Mouse (Mus musculus) forebrain, postnatal 0 days (tissue): Measurements from ENCODE around the gene Nek6. TPM values are rescaled to one million over a fixed set of nuclear protein-coding genes. Genes with fewer than 3 reads are reported as not detected.

ENCODE experiments used
- ATAC-seq: fragments of 200-750 bp; cut with Nextera tagmentation; 2 replicates; pipeline ENCODE4 v1.8.0; 2017; ENCODE audit warnings: mild to moderate bottlenecking, moderate library complexity
- DNase-seq: peaks from one replicate; pipeline ENCODE4 v3.0.0-alpha.2; 2015
- H3K27ac ChIP-seq: fragments of 300-500 bp; sonication (generic); 2 replicates; pipeline ENCODE4 v1.5.1; 2014; ENCODE audit warnings: low read depth, mild to moderate bottlenecking, antibody characterized with exemption, low read length, moderate library complexity, mixed read lengths
- H3K27me3 ChIP-seq: fragments of 300-500 bp; sonication (generic); 2 replicates; pipeline ENCODE4 v1.6.1; 2014; ENCODE audit warnings: mild to moderate bottlenecking, low read length, mixed read lengths; ENCODE audit not compliant: insufficient read depth
- H3K36me3 ChIP-seq: fragments of 300-500 bp; sonication (generic); 2 replicates; pipeline ENCODE4 v1.6.1; 2014; ENCODE audit warnings: mild to moderate bottlenecking, moderate library complexity; ENCODE audit not compliant: insufficient read depth
- H3K4me1 ChIP-seq: fragments of 300-500 bp; sonication (generic); 2 replicates; pipeline ENCODE4 v1.6.1; 2014; ENCODE audit warnings: antibody characterized with exemption; ENCODE audit not compliant: insufficient read depth
- H3K4me2 ChIP-seq: fragments of 300-500 bp; sonication (generic); 2 replicates; pipeline ENCODE4 v1.6.1; 2014; ENCODE audit warnings: low read depth, mild to moderate bottlenecking, moderate library complexity
- H3K4me3 ChIP-seq: fragments of 300-500 bp; sonication (generic); 2 replicates; pipeline ENCODE4 v1.5.1; 2014; ENCODE audit warnings: low read depth, low read length, mixed read lengths
- H3K9ac ChIP-seq: fragments of 300-500 bp; sonication (generic); 2 replicates; pipeline ENCODE4 v1.6.1; 2014; ENCODE audit warnings: mild to moderate bottlenecking
- H3K9me3 ChIP-seq: fragments of 300-500 bp; sonication (generic); 2 replicates; pipeline ENCODE4 v1.6.1; 2016; ENCODE audit warnings: low read length
- CTCF ChIP-seq: sonication (generic); IDR thresholded peaks from 2 replicates; pipeline ENCODE4 v1.5.1; 2016; ENCODE audit warnings: antibody characterized with exemption, control low read depth, low read depth
- WGBS: fragments of 180-500 bp; shearing (Covaris S2); extraction: QIAGEN DNeasy Blood & Tissue Kit; methylation state at CpG from one replicate; pipeline ENCODE4 v1.1.7; 2014; 5-methylcytosine and 5-hydroxymethylcytosine counted together
- polyA plus RNA-seq: library from polyadenylated mRNA; unstranded; fragments of >200 nt; fragmentation: Nextera tagmentation; extraction: Ambion mirVana; gene quantifications from 2 replicates; pipeline ENCODE4 v1.2.1, GENCODE M21; 2015
- total RNA-seq: library from RNA; depleted of rRNA; stranded (reverse); fragments of >200 nt; gene quantifications from 2 replicates; pipeline ENCODE4 v1.2.3, GENCODE M21; 2014

Nek6 gene
- total and polyA plus RNA-seq, 2 experiments from 2014 or later = 21.0 to 69.3 TPM

DNA sequence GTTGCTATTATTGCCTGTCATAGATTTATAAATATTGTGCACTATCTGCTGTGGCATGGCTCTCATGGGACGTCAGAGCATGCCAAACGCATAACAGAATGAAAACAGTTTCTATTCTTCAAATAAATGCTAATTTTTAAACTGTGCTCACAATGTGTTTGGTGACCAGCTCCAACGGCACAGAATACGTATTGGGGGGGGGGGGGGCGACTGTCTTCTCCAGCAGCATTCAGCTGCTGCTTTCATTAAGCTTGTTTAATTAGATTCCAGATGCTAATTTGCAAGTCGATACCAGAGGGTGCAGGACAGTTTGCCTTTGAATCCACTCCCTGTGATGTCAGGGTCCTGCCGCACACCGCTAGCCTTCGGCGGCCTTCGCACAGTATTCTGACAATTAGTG lies 97.9 kb downstream of the Nek6 start:
- no peak overlapping the region for H3K9ac ChIP-seq
- TF ChIP-seq CTCF = no peak
- DNase-seq = no peak
- H3K4me2 ChIP-seq = no peak overlapping the region
- 14% methylated on average over 11 of the region's 11 CpGs for WGBS
- no peak overlapping the region for H3K27ac ChIP-seq
- H3K36me3 ChIP-seq = peaks cover 14% of the 10 kb centered on the region; the same call in 1 of the 2 replicates
- H3K27me3 ChIP-seq = no peaks in the 10 kb centered on the region
- H3K4me1 ChIP-seq = no peaks in the 10 kb centered on the region
- no peaks in the 10 kb centered on the region for H3K9me3 ChIP-seq
- H3K4me3 ChIP-seq = no peak overlapping the region
- peak; percentile 54; the same call in 1 of the 2 replicates for ATAC-seq

DNA sequence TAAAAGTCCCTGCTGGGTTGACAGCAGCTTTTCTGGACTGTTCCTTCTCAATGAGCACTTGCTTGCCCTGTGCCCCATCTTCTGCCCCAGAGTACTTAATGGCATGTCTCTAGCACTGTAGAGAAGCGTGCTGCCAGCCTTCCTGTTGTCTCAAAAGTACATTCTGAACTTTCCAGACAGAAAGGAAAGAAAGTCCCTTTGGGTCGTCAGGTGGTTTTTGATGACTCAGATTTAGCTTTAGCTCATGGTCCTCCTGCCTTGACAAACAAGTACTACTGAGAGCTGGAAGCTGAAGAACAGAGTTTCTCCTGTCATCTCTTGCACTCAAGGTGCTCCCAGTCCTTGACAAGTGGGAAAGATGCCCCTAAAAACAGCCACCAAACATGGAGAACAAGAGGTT lies 98.7 kb downstream of the Nek6 start:
- no peak for TF ChIP-seq CTCF
- no peaks in the 10 kb centered on the region for H3K27me3 ChIP-seq
- no peak overlapping the region for H3K4me3 ChIP-seq
- peaks cover 3% of the 10 kb centered on the region; the same call in 1 of the 2 replicates for H3K4me1 ChIP-seq
- H3K36me3 ChIP-seq = peaks cover 14% of the 10 kb centered on the region; the same call in 1 of the 2 replicates
- H3K27ac ChIP-seq = no peak overlapping the region
- WGBS = 77% methylated on average over 2 of the region's 2 CpGs
- no peaks in the 10 kb centered on the region for H3K9me3 ChIP-seq
- no peak overlapping the region for H3K4me2 ChIP-seq
- no peak for ATAC-seq
- DNase-seq = no peak
- H3K9ac ChIP-seq = no peak overlapping the region

GRCm38 (mm10) chr2:38612596-38612995 lies 101.2 kb downstream of the Nek6 start:
- whole genome bisulfite sequencing = 92% methylated on average over 6 of the region's 6 CpGs
- H3K27ac ChIP-seq = no peak overlapping the region
- no peak for DNase-seq
- peaks cover 10% of the 10 kb centered on the region; the same call in 1 of the 2 replicates for H3K36me3 ChIP-seq
- peaks cover 8% of the 10 kb centered on the region; the same call in 1 of the 2 replicates for H3K4me1 ChIP-seq
- H3K4me2 ChIP-seq = no peak overlapping the region
- no peaks in the 10 kb centered on the region for H3K27me3 ChIP-seq
- no peak overlapping the region for H3K9ac ChIP-seq
- no peak overlapping the region for H3K4me3 ChIP-seq
- no peak for TF ChIP-seq CTCF
- no peak for ATAC-seq
- H3K9me3 ChIP-seq = no peaks in the 10 kb centered on the region

DNA sequence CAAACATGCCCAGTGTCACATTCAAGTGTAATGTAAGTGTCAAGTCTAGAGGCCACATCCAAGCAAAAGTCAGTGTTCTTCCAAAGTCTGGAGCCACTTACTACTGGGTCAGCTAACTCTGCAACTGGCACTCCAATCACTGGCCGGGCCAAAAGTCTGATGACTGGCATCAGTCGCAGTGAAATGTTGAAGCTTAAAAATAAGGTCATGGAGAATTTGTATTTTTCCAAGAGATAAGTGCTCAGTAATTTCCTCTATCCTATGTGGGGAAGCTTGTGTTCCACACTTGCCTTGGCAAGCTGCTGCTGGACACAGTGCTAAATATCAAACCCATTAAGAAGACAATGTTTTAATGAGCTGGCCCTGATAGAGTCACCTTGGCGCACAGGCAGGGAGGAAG lies 102.1 kb downstream of the Nek6 start:
- peaks cover 8% of the 10 kb centered on the region; the same call in 1 of the 2 replicates for H3K4me1 ChIP-seq
- no peak overlapping the region for H3K27ac ChIP-seq
- DNase-seq (no peak), ATAC-seq (no peak)
- H3K27me3 ChIP-seq = no peaks in the 10 kb centered on the region
- H3K9me3 ChIP-seq = no peaks in the 10 kb centered on the region
- no peak overlapping the region for H3K4me3 ChIP-seq
- no peak for TF ChIP-seq CTCF
- H3K36me3 ChIP-seq = peaks cover 10% of the 10 kb centered on the region; the same call in 1 of the 2 replicates
- H3K4me2 ChIP-seq = no peak overlapping the region
- no peak overlapping the region for H3K9ac ChIP-seq
- WGBS = 80% methylated on average over 3 of the region's 3 CpGs

- DNase-seq = no peak
- no peak overlapping the region for H3K9ac ChIP-seq
- 41% methylated on average over 6 of the region's 6 CpGs for WGBS
- peaks cover 10% of the 10 kb centered on the region; the same call in 1 of the 2 replicates for H3K36me3 ChIP-seq
- TF ChIP-seq CTCF = no peak
- H3K27ac ChIP-seq = no peak overlapping the region
- H3K4me3 ChIP-seq = no peak overlapping the region
- ATAC-seq = no peak
- H3K9me3 ChIP-seq = no peaks in the 10 kb centered on the region
- H3K27me3 ChIP-seq = no peaks in the 10 kb centered on the region
- H3K4me2 ChIP-seq = no peak overlapping the region; the same call in 1 of the 2 replicates
- peaks cover 8% of the 10 kb centered on the region; the same call in 1 of the 2 replicates for H3K4me1 ChIP-seq
Observed at GRCm38 (mm10) chr2:38614437-38614836, 103.0 kb downstream of the Nek6 start.

- Histone ChIP-seq H3K36me3 (peaks cover 10% of the 10 kb centered on the region; the same call in 1 of the 2 replicates), H3K9ac (no peak overlapping the region), H3K9me3 (no peaks in the 10 kb centered on the region), H3K4me2 (no peak overlapping the region), H3K27me3 (no peaks in the 10 kb centered on the region), H3K4me1 (peaks cover 8% of the 10 kb centered on the region; the same call in 1 of the 2 replicates), H3K27ac (no peak overlapping the region), H3K4me3 (no peak overlapping the region)
- peak; percentile 48; the same call in 1 of the 2 replicates for ATAC-seq
- peak; percentile 52 for TF ChIP-seq CTCF
- peak; percentile 39 for DNase-seq
- WGBS = 23% methylated on average over 4 of the region's 4 CpGs
Observed at GRCm38 (mm10) chr2:38616072-38616471, 104.6 kb downstream of the Nek6 start.

GRCm38 (mm10) chr2:38616956-38617872 lies 105.8 kb downstream of the Nek6 start:
- peaks cover 13% of the 10 kb centered on the region; the same call in 1 of the 2 replicates for H3K4me1 ChIP-seq

More at GRCm38 (mm10) chr2:38616956-38617872, 105.8 kb downstream of the Nek6 start:
- DNase-seq = no peak
- no peaks in the 10 kb centered on the region for H3K27me3 ChIP-seq
- no peak overlapping the region for H3K4me2 ChIP-seq
- WGBS = 76% methylated on average over 5 of the region's 5 CpGs
- no peak overlapping the region for H3K4me3 ChIP-seq
- H3K27ac ChIP-seq = no peak overlapping the region
- no peak for TF ChIP-seq CTCF
- no peak overlapping the region for H3K9ac ChIP-seq
- ATAC-seq = no peak
- no peaks in the 10 kb centered on the region for H3K9me3 ChIP-seq
- H3K36me3 ChIP-seq = peaks cover 10% of the 10 kb centered on the region; the same call in 1 of the 2 replicates
